ENCODE assay signal across 25 mouse cellular contexts in genomic region chr16:15157852-15158251, GRCm38 (mm10).
"Had no signal": no experiment of that assay in that cellular context is flagged by ENCODE, and none has a peak within 500 bp of the region (broad histone marks: within the 10 kb centered on the region; RNA-seq: fewer than 3 reads in every experiment).

No protein-coding gene starts in this region.

- DNase-seq: gastrocnemius, adult 2 months; gastrocnemius, postnatal 10 days; gastrocnemius, postnatal 25 days; heart, postnatal 14 days; heart, postnatal 36 days; kidney, adult 18-20 months; kidney, adult 8-10 months; kidney, postnatal 10 days; kidney, postnatal 25 days; kidney, postnatal 4 days; liver; liver, embryonic 13.5 days; liver, postnatal 0 days had no signal

- H3K9ac ChIP-seq: heart, embryonic 13.5 days; heart, embryonic 15.5 days; hindbrain, embryonic 13.5 days; hindbrain, embryonic 15.5 days; limb, embryonic 12.5 days; liver, embryonic 13.5 days; liver, embryonic 15.5 days; liver, postnatal 0 days had no signal

- H3K9me3 ChIP-seq: heart, embryonic 13.5 days; heart, embryonic 15.5 days; hindbrain, embryonic 13.5 days; hindbrain, embryonic 15.5 days; limb, embryonic 10.5 days; limb, embryonic 12.5 days; liver, embryonic 13.5 days; liver, embryonic 15.5 days had no signal

- H3K4me1 ChIP-seq: heart, embryonic 13.5 days; heart, embryonic 15.5 days; hindbrain, embryonic 13.5 days; hindbrain, embryonic 15.5 days; limb, embryonic 10.5 days; limb, embryonic 12.5 days; liver, embryonic 13.5 days; liver, embryonic 15.5 days had no signal

- ATAC-seq: hindbrain, postnatal 0 days; intestine, embryonic 16.5 days; liver, postnatal 0 days had no signal

- H3K27me3 ChIP-seq: heart, embryonic 13.5 days; heart, embryonic 15.5 days; hindbrain, embryonic 13.5 days; hindbrain, embryonic 15.5 days; limb, embryonic 12.5 days; liver, embryonic 13.5 days; liver, embryonic 15.5 days had no signal

- H3K4me3 ChIP-seq: gastrocnemius, adult 2 months; heart, embryonic 13.5 days; heart, embryonic 15.5 days; hindbrain, embryonic 13.5 days; hindbrain, embryonic 15.5 days; layer of hippocampus, adult 2 months; limb, embryonic 10.5 days; limb, embryonic 12.5 days; liver, embryonic 13.5 days; liver, embryonic 15.5 days had no signal

- H3K27ac ChIP-seq: gastrocnemius, adult 2 months; heart, embryonic 13.5 days; heart, embryonic 15.5 days; hindbrain, embryonic 13.5 days; hindbrain, embryonic 15.5 days; hindbrain, postnatal 0 days; layer of hippocampus, adult 2 months; limb, embryonic 10.5 days; limb, embryonic 12.5 days; liver, embryonic 13.5 days; liver, embryonic 15.5 days had no signal

- H3K4me2 ChIP-seq: heart, embryonic 11.5 days; heart, embryonic 13.5 days; heart, embryonic 15.5 days; hindbrain, embryonic 13.5 days; hindbrain, embryonic 15.5 days; limb, embryonic 12.5 days; liver, embryonic 11.5 days; liver, embryonic 13.5 days; liver, embryonic 15.5 days had no signal

- H3K36me3 ChIP-seq: heart, embryonic 13.5 days; heart, embryonic 15.5 days; hindbrain, embryonic 13.5 days; hindbrain, embryonic 15.5 days; limb, embryonic 10.5 days; limb, embryonic 12.5 days; liver, embryonic 13.5 days; liver, embryonic 15.5 days had no signal
